Mouse (Mus musculus) left cerebral cortex, adult 8-10 months (tissue): ENCODE results near the gene 4933417A18Rik. TPM values are rescaled to one million over a fixed set of nuclear protein-coding genes. Genes with fewer than 3 reads are reported as not detected.
A peak's percentile ranks its signal among the peaks of the same experiment; 100 is the strongest.
"Not testable (repeated sequence)": the region's sequence is repeated elsewhere in the genome, so short reads cannot be mapped to it uniquely, and the experiment has no call there.

ENCODE experiments used
- DNase-seq, 2 experiments: peaks; one replicate each; pipeline ENCODE4 v3.0.0; 2022; ENCODE audit warnings: low spot score in 2 of 2
- total RNA-seq, 4 experiments: library from RNA; stranded (reverse); gene quantifications; 2 replicates each; pipeline ENCODE4 v1.2.4; 2022

Gene 4933417A18Rik
- total RNA-seq, 4 experiments from 2014 or later, result not detected

DNA sequence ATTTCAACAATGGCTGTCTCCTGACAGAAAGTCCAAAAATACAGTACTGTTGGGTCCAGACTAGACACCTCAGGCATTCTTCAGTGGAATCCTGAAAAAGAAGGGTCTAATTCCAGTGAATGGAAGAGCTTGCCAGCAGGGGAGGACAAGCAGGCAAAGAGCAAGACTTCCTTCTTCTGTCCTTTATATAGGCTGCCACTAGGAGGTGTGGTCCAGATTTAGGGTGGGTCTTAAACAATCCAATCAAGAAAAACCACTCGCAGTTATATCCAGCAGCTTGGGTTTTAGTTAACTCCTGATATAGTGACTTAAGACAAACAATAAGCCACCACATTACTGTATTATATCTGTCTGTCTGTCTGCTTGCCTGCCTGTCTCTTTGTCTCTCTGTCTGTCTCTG, 49.6 kb downstream of the 4933417A18Rik start:
- no peak for DNase-seq

DNA sequence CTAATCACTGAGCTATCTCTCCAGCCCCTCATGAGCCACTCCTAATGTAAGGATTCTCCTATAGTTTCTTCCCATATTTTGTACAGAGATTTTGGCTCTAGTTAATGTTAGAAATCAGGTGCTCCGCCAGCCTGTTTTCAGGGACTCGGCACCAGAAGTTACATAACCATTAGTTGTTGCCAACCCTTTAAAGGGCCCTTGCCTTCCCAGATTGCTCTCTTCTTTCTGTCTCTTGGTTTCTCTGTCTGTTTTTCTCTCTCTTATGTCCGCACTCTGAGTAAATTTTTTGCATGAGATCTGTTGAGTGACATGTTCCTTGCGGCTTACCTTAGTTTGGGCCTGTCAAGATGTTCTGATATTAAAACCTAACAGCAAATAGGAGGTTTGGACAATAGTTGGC, 51.9 kb downstream of the 4933417A18Rik start:
- no peak for DNase-seq

DNA sequence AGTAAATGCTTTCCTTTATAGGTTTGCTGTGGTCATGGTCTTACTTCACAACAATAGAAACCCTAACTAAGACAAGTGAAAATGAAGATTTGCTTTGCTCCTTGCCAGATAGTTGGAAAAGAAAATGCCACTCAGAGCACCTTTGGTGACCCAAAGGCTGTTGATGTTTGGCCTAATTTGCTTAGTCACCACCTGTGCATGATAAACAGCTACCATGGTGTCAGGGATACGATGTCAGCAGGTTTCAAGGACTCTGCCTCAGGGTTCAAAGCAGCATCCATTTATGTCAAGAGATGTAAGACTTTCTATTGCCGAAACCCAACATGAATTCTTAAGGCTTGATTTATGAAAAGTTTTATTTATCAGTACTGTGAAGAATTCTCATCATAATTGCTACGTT, 53.2 kb downstream of the 4933417A18Rik start:
- no peak for DNase-seq

- not testable (repeated sequence) for DNase-seq
Observed at GRCm38 (mm10) chr13:34978635-34979034, 54.4 kb downstream of the 4933417A18Rik start.

DNA sequence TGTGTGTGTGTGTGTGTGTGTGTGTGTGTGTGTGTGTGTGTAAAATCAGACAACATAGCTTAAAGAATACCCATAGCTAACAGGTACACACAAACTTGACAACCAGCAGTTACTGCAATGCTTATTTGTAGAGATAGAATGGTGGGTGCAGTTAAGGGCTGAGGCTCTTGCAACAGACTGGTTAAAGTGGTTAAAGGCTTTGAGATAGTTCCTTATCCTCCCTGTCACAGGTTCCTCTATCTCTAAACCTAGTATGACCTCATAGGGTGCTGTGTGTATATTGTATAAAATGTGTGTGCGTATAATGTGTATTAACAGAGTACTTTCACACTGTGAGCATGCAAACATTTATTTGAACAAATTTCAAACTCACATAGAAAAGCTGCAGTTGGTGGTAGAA, 59.3 kb downstream of the 4933417A18Rik start:
- not testable (repeated sequence) for DNase-seq

DNA sequence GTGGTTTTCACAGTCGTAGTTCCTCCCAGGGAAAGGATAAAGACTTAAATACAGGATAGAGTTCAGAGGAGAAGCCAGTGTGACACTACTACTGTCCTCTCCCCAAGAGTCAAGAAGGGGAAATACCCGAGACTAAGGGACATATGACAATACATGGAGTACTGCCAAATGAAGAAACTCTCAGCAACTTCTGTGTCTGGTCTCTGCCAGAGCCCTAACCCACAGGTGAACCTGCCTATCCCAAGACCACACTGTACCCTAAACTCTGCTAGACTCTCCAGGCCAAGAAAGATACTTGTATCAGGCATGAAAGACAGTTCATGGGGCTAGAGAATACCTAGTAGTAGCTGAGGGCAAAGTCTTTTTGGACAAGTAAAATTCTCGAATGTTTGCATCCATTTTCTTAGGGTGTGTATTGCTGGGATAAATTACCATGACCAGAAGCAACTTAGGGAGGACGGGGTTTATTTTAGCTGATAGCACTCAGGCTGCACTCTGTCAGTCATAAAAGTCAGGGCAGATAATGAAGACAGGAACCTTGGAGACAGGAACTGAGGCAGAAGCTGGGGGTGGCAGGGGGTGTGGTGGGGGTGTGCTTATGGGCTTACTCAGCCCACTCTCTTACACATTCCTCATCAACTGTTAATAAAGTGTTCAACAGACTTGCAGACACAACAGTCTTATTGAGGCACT, 67.5 kb downstream of the 4933417A18Rik start:
- no peak for DNase-seq

GRCm38 (mm10) chr13:34993085-34993484, 68.9 kb downstream of the 4933417A18Rik start:
- DNase-seq, result no peak

GRCm38 (mm10) chr13:34993595-34993982, 69.4 kb downstream of the 4933417A18Rik start:
- DNase-seq, result no peak

- DNase-seq, result peak; percentile 70 to 89
Observed at GRCm38 (mm10) chr13:34993983-34994811, 70.0 kb downstream of the 4933417A18Rik start.

GRCm38 (mm10) chr13:34995925-34996324, 71.7 kb downstream of the 4933417A18Rik start:
- no peak for DNase-seq

Other genes starting within 250 kb of the 4933417A18Rik start
- gene Fam50b, start 189.6 kb upstream of the 4933417A18Rik start, total RNA-seq, result not detected
- 10 to 100 TPM; 57.2 to 81.4 (median 72.1) TPM for gene Prpf4b, start 49.1 kb upstream of the 4933417A18Rik start, total RNA-seq
- 1 to 10 TPM in 3 of 4 experiments, under 1 TPM in 1; 0.98 to 1.6 (median 1.3) TPM for gene Fam217a, start 99 bp upstream of the 4933417A18Rik start, total RNA-seq
- gene Eci3, start 39.4 kb downstream of the 4933417A18Rik start, total RNA-seq, result 1 to 10 TPM in 2 of 4 experiments, under 1 TPM in 2; 0.41 to 2.0 (median 0.90) TPM
- 10 to 100 TPM; 46.2 to 59.1 (median 50.7) TPM for gene Eci2, start 102.7 kb downstream of the 4933417A18Rik start, total RNA-seq